Mouse (Mus musculus) MEL (cell line): ENCODE measurements around the gene Serpinb9.

Experiments
- EP300 ChIP-seq, 2 experiments: IDR thresholded peaks; 2 replicates each; pipeline ENCODE4 v1.6.1; 2011; ENCODE audit warnings: improper control_type of control experiment in 2 of 2, low read length in 2 of 2, low read depth in 1 of 2, mild to moderate bottlenecking in 1 of 2
- MAX ChIP-seq: IDR thresholded peaks from 2 replicates; pipeline ENCODE4 v1.6.1; 2011; ENCODE audit warnings: low read length, improper control_type of control experiment
- POLR2A ChIP-seq, 2 experiments: IDR thresholded peaks; 2 replicates each; pipeline ENCODE4 v1.6.1; 2011 to 2012; ENCODE audit warnings: low read length in 2 of 2, mild to moderate bottlenecking in 2 of 2, control low read depth in 1 of 2, improper control_type of control experiment in 1 of 2, low read depth in 1 of 2, moderate library complexity in 1 of 2; ENCODE audit not compliant: control insufficient read depth in 1 of 2, insufficient read depth in 1 of 2, poor library complexity in 1 of 2
- TAL1 ChIP-seq: IDR thresholded peaks from 2 replicates; pipeline ENCODE4 v1.6.1; 2012; ENCODE audit warnings: mild to moderate bottlenecking, inconsistent platforms, low read length, moderate library complexity, mixed read lengths
- ZKSCAN1 ChIP-seq: IDR thresholded peaks from 2 replicates; pipeline ENCODE4 v1.6.1; 2012; ENCODE audit warnings: low read depth, mild to moderate bottlenecking, inconsistent platforms, low read length, improper control_type of control experiment, moderate library complexity

DNA sequence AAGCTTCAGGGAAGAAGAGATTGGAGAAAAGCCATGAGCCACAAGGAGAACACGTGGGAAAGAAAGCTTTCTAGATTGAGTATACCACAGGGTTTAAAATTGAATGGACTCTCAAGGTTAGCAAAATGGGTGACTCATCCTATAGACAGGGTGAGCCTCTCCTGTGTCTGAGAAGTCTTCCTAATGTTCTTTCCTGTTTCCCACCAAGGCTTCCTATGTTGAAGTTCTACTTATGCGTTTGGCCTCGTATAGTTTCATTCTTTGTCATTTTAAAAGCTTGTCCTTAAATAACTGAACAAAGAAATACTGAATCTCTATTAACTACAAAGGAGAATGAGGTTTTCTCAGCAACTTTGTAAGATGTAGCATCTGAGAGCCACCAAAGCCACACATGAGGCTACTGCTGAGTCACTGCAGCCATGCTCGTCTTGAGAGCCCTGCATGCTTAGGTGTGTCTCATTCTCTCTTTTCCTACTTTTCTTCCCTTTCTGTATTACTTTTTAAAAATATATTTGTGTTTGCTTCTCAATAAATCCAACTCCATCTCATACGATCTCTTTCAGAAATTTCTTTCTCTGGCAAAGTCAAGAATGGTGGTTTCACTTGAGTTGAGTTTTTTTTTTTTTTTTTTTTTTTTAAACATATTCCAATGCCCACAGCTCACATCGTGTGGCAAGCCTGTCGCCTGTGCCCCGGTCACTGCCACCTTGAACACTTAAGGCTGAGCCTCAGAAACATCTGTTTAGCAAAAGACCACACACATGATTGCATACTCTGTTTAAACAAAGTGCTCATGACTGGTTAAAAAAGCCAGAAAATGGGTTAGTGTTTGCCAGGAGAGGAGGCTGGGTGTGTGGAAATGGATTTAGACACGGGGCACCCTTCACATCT is 718 bp downstream of the Serpinb9 start:
- TF ChIP-seq ZKSCAN1 (no peak), TAL1 (no peak), POLR2A (IDR thresholded peaks at IDR 0.05; ENCODE audit: control insufficient read depth in 1 of 2, insufficient read depth in 1 of 2, low read depth in 1 of 2, low read length in 2 of 2, poor library complexity in 1 of 2) (no peak), EP300 (IDR thresholded peaks at IDR 0.05; ENCODE audit: low read depth in 1 of 2, low read length in 2 of 2) (no peak), MAX (peak; percentile 48; the same call in 1 of the 2 replicates)
